Mouse (Mus musculus) liver, embryonic 13.5 days (tissue): ENCODE data around the gene Car14. TPM values are rescaled to one million over a fixed set of nuclear protein-coding genes. Genes with fewer than 3 reads are reported as not detected.
A peak's percentile ranks its signal among the peaks of the same experiment; 100 is the strongest.

Experiments used
- ATAC-seq: fragments of 200-750 bp; cut with Nextera tagmentation; 2 replicates; pipeline ENCODE4 v1.8.0; 2017; ENCODE audit warnings: low read depth, mild to moderate bottlenecking, moderate number of reproducible peaks, moderate library complexity
- DNase-seq: peaks from one replicate; pipeline ENCODE4 v3.0.0; 2022
- H3K27ac ChIP-seq: fragments of 300-500 bp; sonication (generic); 2 replicates; pipeline ENCODE4 v1.5.1; 2015; ENCODE audit warnings: moderate library complexity, mild to moderate bottlenecking, inconsistent platforms
- H3K27me3 ChIP-seq: fragments of 300-500 bp; sonication (generic); 2 replicates; pipeline ENCODE4 v1.6.1; 2015; ENCODE audit warnings: mild to moderate bottlenecking, inconsistent platforms
- H3K36me3 ChIP-seq: fragments of 300-500 bp; sonication (generic); 2 replicates; pipeline ENCODE4 v1.6.1; 2015; ENCODE audit warnings: mild to moderate bottlenecking, inconsistent platforms
- H3K4me1 ChIP-seq: fragments of 300-500 bp; sonication (generic); replicated peaks from 2 replicates; pipeline ENCODE4 v1.6.1; 2015; ENCODE audit warnings: inconsistent platforms
- H3K4me2 ChIP-seq: fragments of 300-500 bp; sonication (generic); 2 replicates; pipeline ENCODE4 v1.6.1; 2015; ENCODE audit warnings: inconsistent platforms, mild to moderate bottlenecking, moderate library complexity
- H3K4me3 ChIP-seq: fragments of 300-500 bp; sonication (generic); replicated peaks from 2 replicates; pipeline ENCODE4 v1.5.1; 2015; ENCODE audit warnings: mild to moderate bottlenecking, inconsistent platforms
- H3K9ac ChIP-seq: fragments of 300-500 bp; sonication (generic); 2 replicates; pipeline ENCODE4 v1.6.1; 2015; ENCODE audit warnings: mild to moderate bottlenecking, inconsistent platforms
- H3K9me3 ChIP-seq: fragments of 300-500 bp; sonication (generic); replicated peaks from 2 replicates; pipeline ENCODE4 v1.6.1; 2016; ENCODE audit warnings: inconsistent platforms
- WGBS: fragments of 180-500 bp; shearing (Covaris S2); methylation state at CpG from one replicate; pipeline ENCODE4 v1.1.7; 2015; ENCODE audit not compliant: insufficient replicate concordance; 5-methylcytosine and 5-hydroxymethylcytosine counted together
- polyA plus RNA-seq: library from polyadenylated mRNA; unstranded; fragments of >200 nt; fragmentation: Nextera tagmentation; extraction: Ambion mirVana; gene quantifications from 2 replicates; pipeline ENCODE4 v1.2.1, GENCODE M21; 2015

Gene Car14
- polyA plus RNA-seq, 1 experiment from 2014 or later: 10.8 TPM

DNA sequence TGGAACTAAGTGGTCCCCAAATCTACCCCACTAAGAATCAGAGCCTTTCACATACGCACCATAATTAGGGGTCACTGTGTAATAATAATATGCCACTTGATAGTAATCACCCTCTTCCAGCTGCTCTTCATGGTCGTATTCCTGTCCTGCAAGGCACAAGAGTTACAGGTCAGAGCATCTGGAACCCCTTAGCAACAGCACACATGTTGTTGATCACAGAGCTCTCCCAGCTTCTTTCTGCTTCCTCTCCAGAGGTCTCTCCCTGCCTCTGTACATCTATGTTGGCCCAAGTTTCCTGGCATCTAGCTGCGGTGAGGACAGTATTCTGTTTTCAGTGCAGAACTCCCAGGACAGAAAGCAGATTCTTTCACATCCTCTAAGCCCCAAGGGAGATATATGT lies 14.8 kb downstream of the Car14 start:
- H3K27ac ChIP-seq: no peak overlapping the region
- ATAC-seq (no peak), DNase-seq (no peak)
- H3K36me3 ChIP-seq: no peaks in the 10 kb centered on the region
- no peaks in the 10 kb centered on the region for H3K27me3 ChIP-seq
- no peaks in the 10 kb centered on the region for H3K9me3 ChIP-seq
- no peak overlapping the region for H3K9ac ChIP-seq
- 68% methylated on average over 3 of the region's 3 CpGs for WGBS
- no peak overlapping the region for H3K4me2 ChIP-seq
- no peak overlapping the region for H3K4me3 ChIP-seq
- peaks cover 32% of the 10 kb centered on the region for H3K4me1 ChIP-seq

DNA sequence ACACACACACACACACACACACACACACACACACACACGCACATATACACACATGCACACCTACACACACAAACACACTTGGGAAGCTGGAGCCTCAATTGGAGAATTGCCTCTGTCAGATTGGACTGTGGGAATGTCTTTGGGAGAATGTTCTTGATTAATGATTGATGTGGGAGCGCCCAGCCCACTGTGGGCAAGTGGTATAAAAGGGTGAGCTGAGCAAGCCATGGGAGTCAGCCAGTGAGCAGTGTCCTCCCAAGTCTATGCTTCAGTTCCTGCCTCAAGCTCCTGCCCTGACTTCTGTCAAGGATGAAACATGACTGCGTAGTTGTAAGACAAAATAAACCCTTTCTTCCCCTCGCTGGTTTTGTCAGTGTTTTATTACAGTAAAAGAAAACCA lies 16.9 kb downstream of the Car14 start:
- 68% methylated on average over 4 of the region's 4 CpGs for WGBS
- no peak overlapping the region for H3K4me2 ChIP-seq
- H3K9me3 ChIP-seq: no peaks in the 10 kb centered on the region
- no peak overlapping the region for H3K9ac ChIP-seq
- H3K4me3 ChIP-seq: no peak overlapping the region
- peaks cover 9% of the 10 kb centered on the region for H3K27me3 ChIP-seq
- peaks cover 26% of the 10 kb centered on the region for H3K4me1 ChIP-seq
- ATAC-seq (no peak), DNase-seq (no peak)
- H3K27ac ChIP-seq: no peak overlapping the region
- H3K36me3 ChIP-seq: no peaks in the 10 kb centered on the region

DNA sequence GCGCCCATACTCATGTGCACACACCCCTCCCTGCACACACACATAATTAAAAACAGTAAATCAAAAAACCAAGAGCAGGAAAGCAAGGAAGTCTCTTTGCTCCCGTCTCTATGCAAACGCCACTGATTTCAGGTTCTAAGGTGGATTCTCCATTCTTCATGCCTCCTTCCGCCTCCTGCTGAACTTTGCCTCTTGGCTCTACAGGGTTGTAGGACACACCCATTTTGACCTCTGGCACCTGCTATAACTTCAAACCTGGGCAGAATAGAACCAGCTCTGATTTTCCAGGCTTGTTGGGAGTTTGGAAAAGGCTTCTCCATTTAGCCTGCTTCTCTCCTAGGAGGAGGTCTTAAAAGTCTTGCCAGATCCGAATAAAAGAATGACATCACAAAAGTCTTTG lies 20.1 kb downstream of the Car14 start:
- ATAC-seq (no peak), DNase-seq (no peak)
- Histone ChIP-seq H3K9ac (no peak overlapping the region), H3K4me1 (peaks cover 22% of the 10 kb centered on the region), H3K9me3 (no peaks in the 10 kb centered on the region), H3K4me3 (no peak overlapping the region), H3K27ac (no peak overlapping the region), H3K4me2 (no peak overlapping the region), H3K36me3 (no peaks in the 10 kb centered on the region), H3K27me3 (peaks cover 28% of the 10 kb centered on the region)
- 74% methylated on average over 5 of the region's 5 CpGs for WGBS

DNA sequence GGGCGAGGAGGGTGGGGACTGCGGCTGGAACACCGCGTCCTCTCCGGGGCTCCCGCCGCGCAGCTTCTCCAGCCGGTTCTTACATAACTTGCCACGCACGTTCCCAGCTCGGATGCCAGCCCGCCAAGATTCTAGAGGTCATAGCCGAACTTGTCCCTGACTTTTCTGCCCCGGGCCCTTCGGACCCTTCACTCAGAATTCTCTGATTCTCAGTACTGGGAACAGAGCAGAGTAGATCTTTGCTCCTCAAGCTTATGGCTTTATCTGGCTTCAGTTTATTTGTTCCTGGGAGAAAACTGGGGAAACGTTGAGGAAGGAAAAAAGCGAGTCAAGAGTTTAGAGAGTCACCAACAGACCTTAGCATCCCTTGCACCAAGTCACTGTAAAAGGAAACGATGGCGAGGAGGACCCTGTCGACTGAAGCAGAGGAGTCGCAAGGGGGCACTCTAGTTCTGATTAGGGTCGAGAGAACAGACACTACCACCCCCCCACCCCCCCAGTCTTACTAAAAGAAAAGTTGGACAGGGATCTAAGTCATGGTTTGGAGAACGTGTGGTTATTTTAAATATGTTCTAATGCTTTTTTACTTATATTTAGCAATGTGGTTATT lies 21.6 kb downstream of the Car14 start:
- H3K27ac ChIP-seq: no peak overlapping the region
- no peak for ATAC-seq
- peaks cover 22% of the 10 kb centered on the region for H3K4me1 ChIP-seq
- peak overlapping the region; percentile 92 for H3K4me2 ChIP-seq
- H3K9me3 ChIP-seq: no peaks in the 10 kb centered on the region
- H3K36me3 ChIP-seq: no peaks in the 10 kb centered on the region
- peaks cover 28% of the 10 kb centered on the region for H3K27me3 ChIP-seq
- WGBS: 2% methylated on average over 24 of the region's 24 CpGs
- peak overlapping the region; percentile 59 for H3K9ac ChIP-seq
- peak overlapping the region; percentile 56 for H3K4me3 ChIP-seq
- no peak for DNase-seq

DNA sequence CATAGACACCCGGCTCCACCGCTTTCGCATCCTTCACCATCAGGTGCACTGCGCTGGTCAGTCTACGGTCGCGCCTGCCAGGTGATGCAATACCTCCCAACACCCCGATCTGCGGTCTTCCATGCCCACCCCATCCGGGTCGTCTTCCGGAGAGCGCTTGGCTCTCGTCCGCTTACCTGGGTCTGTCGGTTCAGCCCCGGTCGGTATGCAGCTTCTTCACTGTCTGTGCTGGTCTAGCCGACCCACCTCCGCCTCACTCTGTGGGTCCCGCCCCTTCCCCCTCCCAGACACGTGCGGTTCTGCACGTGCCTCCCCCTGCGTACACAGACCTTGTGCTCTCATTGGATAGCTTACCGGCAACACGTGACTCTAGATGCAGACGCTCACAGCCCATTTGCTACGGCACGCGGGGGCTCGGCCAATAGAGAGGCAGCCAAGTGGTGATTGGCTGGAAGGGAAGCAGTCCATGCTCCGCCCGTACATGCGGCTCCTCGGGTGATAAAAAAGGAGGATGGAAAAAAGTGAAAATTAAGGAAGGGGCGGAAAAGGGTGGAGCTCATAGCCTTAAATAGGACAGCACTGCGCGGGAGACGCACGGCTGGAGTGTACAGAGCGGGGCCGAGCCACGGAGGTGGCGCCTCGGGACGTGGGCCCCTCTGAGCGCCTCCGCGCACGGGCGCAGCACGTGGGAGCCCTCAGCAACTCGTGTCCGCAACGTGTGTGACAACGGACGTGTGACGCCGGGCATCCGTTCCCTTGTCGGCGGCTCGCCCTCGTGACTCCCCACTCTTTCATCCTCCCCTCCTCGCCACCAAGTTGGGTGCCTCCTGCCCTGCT lies 22.3 kb downstream of the Car14 start, which contains the start of gene Ciart:
Gene Ciart (minus strand): TSS at position 273 of the 837 bp plus-strand sequence.
- ATAC-seq: peak; percentile 94
- no peak within 1 kb of the TSS for H3K27ac ChIP-seq
- DNase-seq: peak; percentile 86
- H3K9me3 ChIP-seq: no peaks in the 10 kb centered on the region
- H3K4me2 ChIP-seq: peak within 1 kb of the TSS; percentile 92
- peak within 1 kb of the TSS; percentile 56 for H3K4me3 ChIP-seq
- peaks cover 22% of the 10 kb centered on the region for H3K4me1 ChIP-seq
- peak within 1 kb of the TSS; percentile 59 for H3K9ac ChIP-seq
- H3K27me3 ChIP-seq: peaks cover 28% of the 10 kb centered on the region
- WGBS: 1% methylated on average over 66 of the region's 66 CpGs
- no peaks in the 10 kb centered on the region for H3K36me3 ChIP-seq

DNA sequence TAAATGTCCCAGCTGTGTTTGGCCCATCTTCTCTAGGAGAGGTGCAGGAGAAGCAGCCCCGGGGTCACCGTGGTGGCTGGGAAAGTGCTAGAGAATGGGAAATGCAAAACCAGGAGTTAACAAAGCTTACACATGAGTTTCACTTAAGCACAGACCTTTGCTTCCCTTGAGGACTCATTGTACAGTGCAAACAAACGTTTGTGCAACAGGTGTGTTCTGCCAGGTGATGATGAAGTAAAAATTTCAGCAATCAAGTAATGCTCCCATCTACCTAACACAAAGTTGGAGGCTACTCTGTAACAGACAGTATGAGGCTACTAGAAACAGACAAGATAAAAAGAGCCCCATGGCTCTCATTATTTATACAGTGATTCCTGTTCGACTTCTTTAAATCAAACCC lies 25.4 kb downstream of the Car14 start:
- 81% methylated on average over 4 of the region's 4 CpGs for WGBS
- DNase-seq (no peak), ATAC-seq (no peak)
- H3K9ac ChIP-seq: no peak overlapping the region
- no peak overlapping the region for H3K27ac ChIP-seq
- H3K4me1 ChIP-seq: peaks cover 37% of the 10 kb centered on the region
- H3K36me3 ChIP-seq: no peaks in the 10 kb centered on the region
- H3K27me3 ChIP-seq: peaks cover 23% of the 10 kb centered on the region
- H3K4me2 ChIP-seq: no peak overlapping the region
- no peak overlapping the region for H3K4me3 ChIP-seq
- no peaks in the 10 kb centered on the region for H3K9me3 ChIP-seq

DNA sequence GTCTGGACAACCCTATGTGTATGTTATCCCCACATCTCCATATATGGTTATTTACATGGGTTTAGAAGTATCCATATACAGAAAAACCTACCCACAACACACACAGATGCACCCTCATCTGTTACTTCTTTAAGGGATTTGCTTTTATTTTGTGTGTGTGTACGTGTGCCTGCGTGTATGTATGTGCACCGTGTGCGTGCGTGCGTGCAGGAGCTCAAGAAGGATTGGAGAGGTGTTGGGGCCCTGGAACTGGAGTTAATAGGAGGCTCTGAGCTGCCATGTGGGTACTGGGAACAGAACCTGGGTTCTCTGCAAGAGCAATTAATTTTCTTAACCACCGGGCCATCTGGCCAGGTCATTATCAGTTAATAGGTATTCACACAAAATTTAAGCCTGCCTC lies 32.4 kb downstream of the Car14 start:
- 61% methylated on average over 7 of the region's 7 CpGs for WGBS

DNA sequence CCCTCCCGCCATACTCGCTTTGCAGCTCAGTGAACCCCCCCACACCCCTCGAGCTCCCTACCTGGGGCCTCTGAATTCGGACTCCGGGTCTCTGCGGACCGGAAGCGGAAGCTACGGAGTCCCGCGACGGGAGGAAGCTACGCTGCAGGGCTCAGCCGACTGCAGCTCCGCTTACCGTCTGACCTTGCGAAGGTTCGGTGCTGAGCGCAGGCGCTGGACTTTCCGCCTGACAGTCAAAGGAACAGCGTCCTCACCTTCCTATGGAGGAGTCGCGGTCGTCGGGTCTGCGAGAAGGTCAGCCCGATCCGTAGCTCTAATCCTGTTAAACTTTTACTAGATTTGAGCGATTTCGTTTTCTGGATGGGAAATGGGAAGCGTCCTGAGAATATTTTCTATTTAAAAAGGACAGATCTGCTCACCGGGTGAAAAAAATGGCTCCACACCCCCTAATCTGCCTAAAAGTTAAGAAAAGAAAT lies 33.1 kb downstream of the Car14 start, which contains the start of gene Mrps21:
Gene Mrps21 (minus strand): TSS at position 128 of the 476 bp plus-strand sequence.
- H3K9ac ChIP-seq: peak within 1 kb of the TSS; percentile 86
- no peaks in the 10 kb centered on the region for H3K27me3 ChIP-seq
- peak; percentile 94 for ATAC-seq
- H3K4me1 ChIP-seq: peaks cover 46% of the 10 kb centered on the region
- H3K4me3 ChIP-seq: peak within 1 kb of the TSS; percentile 74
- DNase-seq: peak; percentile 81
- no peaks in the 10 kb centered on the region for H3K9me3 ChIP-seq
- H3K36me3 ChIP-seq: peaks cover 31% of the 10 kb centered on the region
- H3K27ac ChIP-seq: peak within 1 kb of the TSS; percentile 89
- H3K4me2 ChIP-seq: peak within 1 kb of the TSS; percentile 81
- WGBS: under 1% methylated on average over 33 of the region's 33 CpGs

More for the DNA sequence above, 32.4 kb downstream of the Car14 start:
- Histone ChIP-seq H3K9ac (peak overlapping the region; percentile 86), H3K9me3 (no peaks in the 10 kb centered on the region), H3K4me3 (peak overlapping the region; percentile 74), H3K27me3 (no peaks in the 10 kb centered on the region), H3K4me1 (peaks cover 46% of the 10 kb centered on the region), H3K27ac (peak overlapping the region; percentile 58), H3K36me3 (peaks cover 26% of the 10 kb centered on the region), H3K4me2 (peak overlapping the region; percentile 81)
- ATAC-seq (no peak), DNase-seq (no peak)

DNA sequence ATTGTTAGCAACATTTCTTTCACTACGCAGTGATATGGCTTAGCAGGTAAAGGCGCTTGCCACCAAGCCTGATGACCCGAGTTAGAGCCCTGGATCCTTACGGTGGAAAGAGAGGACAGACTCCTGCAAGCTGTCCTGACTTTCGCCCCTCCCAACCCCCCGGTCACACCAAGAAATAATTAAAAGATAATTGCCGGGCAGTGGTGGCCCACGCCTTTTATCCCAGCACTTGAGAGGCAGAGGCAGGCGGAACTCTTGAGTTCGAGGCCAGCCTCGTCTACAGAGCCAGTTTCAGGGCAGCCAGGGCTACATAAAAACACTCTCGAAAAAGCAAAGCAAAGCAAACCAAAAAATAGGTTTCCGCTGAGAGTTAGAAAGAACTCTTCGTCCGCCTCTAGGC lies 33.5 kb downstream of the Car14 start:
- Histone ChIP-seq H3K27me3 (no peaks in the 10 kb centered on the region), H3K9me3 (no peaks in the 10 kb centered on the region), H3K4me2 (peak overlapping the region; percentile 81), H3K4me1 (peaks cover 46% of the 10 kb centered on the region), H3K4me3 (peak overlapping the region; percentile 74), H3K27ac (peak overlapping the region; percentile 89), H3K9ac (peak overlapping the region; percentile 86), H3K36me3 (peaks cover 35% of the 10 kb centered on the region)
- 3% methylated on average over 15 of the region's 15 CpGs for WGBS
- ATAC-seq: peak; percentile 51
- no peak for DNase-seq

DNA sequence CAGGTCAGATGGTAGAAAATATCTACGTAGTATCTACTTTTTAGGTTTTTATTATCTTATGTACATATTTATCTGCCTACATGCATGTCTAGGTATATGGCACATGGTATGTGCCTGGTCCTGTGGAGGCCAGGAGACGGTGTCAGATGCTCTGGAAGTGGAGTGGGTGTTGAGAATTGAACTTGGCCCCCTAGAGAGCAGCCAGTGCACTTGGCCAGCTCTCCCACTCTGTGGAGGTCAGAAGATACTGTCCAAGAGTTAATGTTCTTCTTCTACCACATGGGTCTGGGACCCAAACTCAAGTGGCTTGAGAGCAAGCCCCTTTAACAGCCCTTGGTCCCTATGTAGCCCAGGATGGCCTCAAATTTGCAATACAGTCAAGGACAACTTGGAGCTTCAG lies 37.1 kb downstream of the Car14 start:
- Histone ChIP-seq H3K27me3 (no peaks in the 10 kb centered on the region), H3K4me3 (no peak overlapping the region), H3K4me1 (peaks cover 31% of the 10 kb centered on the region), H3K9ac (no peak overlapping the region), H3K4me2 (no peak overlapping the region), H3K9me3 (no peaks in the 10 kb centered on the region), H3K36me3 (peaks cover 58% of the 10 kb centered on the region), H3K27ac (no peak overlapping the region)
- 79% methylated on average over 2 of the region's 2 CpGs for WGBS
- ATAC-seq (no peak), DNase-seq (no peak)

DNA sequence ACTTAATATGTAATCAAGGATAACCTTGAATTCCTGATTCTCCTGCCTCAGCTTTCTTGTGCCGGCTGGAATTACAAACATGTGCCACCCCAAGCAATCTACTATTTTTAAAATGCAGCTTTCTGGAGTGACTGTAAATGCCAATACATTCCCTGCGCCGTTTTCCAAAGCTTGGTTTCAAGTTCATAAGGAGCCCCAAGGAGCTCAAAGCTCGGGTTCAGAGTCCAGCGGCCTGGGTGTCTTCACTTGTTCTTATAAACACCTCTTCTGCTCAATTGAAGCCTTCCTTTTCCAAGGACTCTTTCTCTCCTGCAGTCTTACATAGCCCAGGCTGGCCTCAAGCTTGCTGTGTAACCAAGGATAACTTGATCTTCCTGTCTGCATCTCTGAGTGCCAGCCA lies 38.4 kb downstream of the Car14 start:
- Histone ChIP-seq H3K4me2 (no peak overlapping the region), H3K9me3 (no peaks in the 10 kb centered on the region), H3K4me1 (peaks cover 26% of the 10 kb centered on the region), H3K36me3 (peaks cover 58% of the 10 kb centered on the region), H3K4me3 (no peak overlapping the region), H3K9ac (no peak overlapping the region), H3K27me3 (no peaks in the 10 kb centered on the region), H3K27ac (no peak overlapping the region)
- no peak for ATAC-seq
- 85% methylated on average over 5 of the region's 5 CpGs for WGBS
- no peak for DNase-seq
